Mouse (Mus musculus): ENCODE measurements around the gene Adamts16. TPM values are rescaled to one million over a fixed set of nuclear protein-coding genes. Genes with fewer than 3 reads are reported as not detected.
"Not testable (repeated sequence)": the region's sequence is repeated elsewhere in the genome, so short reads cannot be mapped to it uniquely, and the experiment has no call there.

The Adamts16 gene
- polyA plus RNA-seq (2017; shearing (Covaris generic)): not detected

DNA sequence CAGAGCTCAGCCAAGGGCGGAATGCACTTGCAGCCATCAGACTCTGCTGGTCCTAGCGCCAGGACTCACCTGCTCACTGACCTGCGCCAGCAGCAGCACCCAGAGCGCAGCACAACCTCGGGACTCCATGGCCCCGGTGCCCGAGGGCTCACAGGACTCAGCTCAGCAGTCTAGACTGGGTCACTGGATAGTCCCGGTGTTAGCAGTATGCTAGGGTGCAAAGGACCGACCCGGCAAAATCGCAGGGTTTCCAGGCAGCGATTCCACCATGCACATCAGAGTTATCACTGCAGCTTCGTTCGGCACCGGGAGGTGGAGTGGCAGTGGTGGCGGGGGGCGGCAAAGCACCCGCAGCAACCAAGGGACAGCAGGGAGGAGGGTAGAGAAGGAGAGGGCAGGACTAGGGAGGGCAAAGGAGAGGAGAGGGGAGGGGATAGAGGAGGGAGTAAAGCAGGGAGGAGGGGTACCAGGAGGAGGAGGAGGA, at the start of gene Adamts16:
Adamts16 (minus strand) TSS at position 391 of the 484 bp plus-strand sequence.
- no peak for ATAC-seq

DNA sequence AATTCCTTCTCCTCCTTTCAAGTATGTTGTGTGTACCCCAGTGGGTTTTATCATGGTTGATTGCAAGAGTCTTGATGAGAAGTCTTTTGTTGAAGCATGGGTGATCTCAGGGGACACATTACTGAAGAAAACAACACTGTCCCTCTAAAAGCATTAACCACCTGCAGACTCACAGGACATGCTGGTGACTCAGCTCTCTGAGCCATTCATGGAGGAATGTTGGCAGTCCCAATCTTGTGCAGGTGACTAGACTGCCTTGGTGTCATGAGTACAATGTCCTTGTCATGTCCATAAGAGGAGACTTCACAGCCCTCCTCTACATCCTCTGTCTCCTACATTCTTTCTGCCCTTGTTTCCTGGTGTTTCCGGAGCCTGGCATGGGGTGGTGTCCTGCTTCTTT, 45.5 kb upstream of the Adamts16 start:
- no peak for ATAC-seq

DNA sequence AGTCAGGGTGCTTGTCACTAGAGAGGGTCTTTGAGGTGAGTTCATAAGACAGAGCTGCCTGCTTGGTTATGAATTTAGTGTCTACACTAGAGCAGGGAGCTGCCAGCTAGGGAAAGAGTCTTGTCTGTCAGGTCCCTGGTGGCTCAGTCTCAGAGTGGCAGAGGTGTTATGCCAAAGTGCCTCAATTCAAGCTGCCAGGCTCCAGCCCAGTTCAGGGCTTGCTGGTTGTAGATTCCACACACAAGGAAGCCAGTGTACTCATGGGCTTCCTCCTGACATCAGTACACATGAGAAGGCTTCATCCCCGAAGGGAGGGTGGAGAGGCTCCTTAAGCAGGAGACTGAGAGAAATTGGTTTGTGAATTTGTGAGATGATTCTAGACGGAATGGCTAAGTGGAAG, 43.4 kb upstream of the Adamts16 start:
- ATAC-seq: no peak

DNA sequence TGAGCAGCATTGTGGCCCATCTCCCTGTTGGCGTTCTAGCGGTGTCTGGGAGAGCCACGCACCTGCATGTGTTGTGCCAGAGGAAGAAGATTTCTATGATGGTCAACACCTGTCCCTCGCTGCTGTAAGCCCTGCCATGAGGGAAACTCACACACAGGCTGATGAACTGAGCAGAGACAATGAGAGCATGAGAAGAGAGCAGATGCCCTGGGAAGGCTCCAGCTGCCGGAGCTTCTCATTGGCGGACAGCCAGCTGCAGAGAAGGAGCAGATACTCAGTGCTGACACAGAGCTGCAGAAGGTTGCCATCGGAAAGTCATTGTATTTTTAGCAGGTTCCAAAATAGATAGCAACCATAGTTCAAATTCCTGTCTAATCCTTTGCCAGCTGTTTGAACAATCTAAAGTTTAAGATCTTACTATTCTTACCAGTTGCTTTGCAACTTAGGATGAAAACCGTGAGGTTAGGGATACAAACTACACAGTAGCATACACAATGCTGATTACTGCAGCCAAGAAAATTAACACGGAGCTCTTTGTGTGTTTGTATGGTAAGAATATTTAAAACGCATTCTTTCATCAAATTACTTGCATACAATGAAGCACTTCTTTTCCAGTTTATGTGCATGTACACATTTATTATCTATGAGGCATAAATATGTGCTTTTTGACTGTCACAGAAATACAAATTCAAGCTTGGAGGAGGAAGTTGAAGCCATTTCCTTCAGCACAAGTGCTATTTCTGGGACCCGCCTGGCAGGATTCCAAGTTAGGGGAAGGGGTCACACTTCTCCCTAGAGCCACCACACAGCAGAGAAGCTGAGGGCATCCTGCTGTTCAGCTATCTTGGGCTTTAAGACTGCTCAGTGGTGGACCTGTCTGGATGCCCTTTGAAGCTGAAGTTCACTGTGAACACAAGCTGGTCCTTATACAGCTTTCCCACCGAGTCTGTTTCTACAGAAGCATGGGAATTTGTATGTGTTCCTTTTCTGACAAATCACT, 42.6 kb upstream of the Adamts16 start:
- no peak for ATAC-seq

DNA sequence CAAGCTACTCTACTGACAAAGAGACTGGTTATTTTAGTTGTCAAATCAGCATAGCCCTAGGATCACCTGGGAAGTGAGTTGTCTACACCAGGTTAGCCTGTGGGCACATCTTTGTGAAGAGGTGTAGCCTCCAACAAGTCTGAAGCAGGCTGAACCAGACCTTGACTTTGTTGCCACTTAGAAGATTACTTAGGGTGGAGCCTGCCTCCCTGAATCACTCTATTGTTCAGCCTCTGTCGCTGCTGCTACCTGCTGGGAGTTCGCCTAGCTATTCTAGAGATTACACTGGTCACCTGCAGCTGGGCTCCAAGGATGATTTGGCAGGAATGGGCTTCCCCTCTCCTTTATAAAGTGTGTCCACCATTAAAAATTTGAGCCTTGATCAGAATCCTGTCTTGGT, 38.4 kb upstream of the Adamts16 start:
- ATAC-seq: not testable (repeated sequence)

DNA sequence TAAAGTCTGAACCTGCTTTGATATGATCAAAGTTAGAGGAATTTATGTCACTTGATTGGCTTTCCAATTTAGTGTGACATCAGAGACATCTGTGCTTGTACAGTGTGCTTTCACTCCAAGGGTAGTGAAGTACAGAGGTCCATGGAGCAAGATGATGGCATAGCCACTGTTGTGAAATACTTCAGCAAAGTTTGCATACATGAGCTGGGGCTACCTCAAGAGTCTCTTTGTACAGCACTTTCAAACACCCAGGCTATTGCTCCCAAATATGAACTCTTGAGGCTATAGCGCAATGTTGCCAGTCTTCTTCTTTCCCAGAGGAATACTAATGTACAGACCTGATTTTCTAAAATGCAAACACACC, 35.9 kb upstream of the Adamts16 start:
- no peak for ATAC-seq

DNA sequence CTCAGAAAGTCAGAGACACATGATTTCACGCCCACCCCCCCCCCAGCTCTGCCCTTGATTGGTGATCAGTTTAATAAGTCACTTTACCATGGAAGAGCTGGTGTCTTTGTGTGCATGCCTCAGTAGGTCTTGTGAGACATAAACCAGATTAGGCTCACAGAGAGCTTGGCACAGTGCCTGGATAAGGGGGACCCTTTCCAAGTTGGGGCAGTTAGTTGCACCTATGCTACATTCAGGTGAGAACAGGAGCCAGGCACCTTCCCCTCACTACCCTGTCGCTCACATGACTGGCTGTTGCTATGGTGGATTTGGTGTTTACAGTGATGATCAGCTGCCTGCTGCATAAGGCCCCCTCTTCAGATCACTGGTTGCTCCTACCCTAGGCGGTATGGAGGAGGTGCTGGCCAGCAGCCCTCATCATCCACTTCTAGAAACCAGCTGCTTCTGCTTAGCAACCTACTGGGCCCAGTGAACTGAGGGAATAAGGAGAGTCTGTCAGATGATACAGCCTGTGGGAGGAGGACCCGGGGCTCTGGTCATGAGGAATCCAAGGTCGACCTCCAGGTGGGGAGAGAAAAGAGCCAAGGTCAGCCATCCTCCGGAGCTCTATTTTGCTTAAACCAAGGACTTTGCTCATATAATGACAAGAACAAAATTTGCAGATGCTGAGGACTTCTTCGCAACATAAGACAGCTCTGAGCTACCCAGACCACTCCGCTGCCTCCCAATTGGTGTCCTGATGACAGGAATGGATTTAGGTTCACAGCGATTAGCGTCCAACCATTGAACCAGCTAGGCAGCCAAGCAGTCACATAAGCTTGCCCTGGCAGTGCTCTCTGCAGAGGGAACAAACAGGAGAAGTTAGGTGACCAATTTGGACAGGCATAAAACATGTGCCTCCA, 35.3 kb upstream of the Adamts16 start:
- ATAC-seq: no peak

DNA sequence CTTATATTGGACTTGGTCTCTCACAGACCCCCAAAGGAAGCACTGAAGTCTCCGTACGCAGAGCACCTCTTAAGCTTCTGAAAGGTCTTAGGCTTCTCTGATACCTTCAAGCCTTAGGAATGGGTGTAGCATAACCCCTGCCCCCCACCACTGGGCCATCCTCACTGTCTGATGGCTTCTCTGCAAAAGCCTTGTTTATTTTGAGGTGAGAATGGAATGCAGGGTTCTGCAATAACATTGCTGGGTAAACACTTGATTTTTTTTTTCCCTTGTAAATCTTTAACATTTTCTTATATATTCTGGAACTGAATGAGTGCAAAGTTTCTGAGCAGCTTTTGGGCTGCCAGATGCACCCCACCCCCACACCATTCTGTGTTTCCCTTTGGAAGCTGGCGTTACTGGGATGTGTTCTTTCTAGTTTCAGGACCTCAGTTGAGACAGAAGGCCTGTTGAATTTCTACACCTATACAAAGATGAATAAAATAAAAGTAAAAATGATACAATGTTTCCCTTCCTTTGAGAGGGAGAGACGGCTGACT, 33.9 kb upstream of the Adamts16 start:
- ATAC-seq: no peak

DNA sequence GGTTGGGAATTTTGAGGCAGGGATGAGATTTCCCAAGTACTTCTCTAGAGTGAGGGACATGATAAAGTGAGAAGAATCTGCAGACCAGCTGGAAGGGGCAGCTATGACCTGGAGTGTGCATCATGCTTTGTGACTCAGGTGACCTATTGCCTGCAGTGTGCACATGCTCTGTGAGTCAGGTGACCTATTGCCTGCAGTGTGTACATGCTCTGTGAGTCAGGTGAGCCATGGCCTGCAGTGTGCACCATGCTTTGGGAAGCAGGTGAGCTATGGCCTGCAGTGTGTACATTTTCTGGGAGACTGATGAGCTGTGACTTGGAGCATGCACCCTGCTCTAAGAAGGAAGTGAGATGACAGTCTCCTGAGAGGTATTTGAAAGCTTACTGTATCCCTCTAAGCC, 33.1 kb upstream of the Adamts16 start:
- no peak for ATAC-seq

DNA sequence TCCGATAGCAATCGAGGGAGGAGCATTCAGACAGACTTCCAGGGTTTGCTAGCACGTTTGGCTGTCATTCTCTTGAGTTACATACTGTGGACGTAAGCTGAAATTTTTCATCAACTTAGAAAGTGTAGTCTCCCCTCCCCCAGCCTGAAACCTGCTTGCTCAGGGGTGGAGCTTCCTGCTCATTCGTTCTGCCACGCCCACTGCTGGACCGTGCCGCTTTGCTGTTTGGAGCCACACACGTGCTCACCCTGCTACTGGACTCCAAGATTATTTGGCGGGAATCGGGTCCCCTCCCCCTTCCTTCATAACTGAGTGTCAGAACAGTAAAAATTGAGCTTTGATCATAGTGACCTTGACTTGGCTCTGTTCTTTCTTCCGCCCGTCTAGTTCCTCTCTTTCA, 32.2 kb upstream of the Adamts16 start:
- ATAC-seq: not testable (repeated sequence)

DNA sequence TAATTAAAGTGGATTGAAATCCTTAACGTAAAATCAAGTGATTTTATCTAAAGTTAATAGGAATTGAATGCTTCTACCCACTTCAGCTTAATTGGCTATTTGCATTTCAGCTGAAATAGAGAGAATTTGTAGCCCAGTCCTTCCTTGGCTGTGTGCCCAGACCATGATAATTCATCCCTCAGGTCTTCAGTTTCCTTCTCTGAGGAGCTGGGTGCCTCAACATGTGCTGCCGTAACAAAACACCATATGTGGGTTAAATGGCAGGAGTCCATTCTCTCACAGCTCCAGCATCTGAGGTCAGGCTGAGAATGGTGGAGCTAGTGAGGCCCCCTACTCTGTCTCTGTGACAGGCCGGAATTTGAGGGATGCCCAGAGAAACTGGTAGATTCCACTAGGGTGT, 29.4 kb upstream of the Adamts16 start:
- ATAC-seq: no peak

DNA sequence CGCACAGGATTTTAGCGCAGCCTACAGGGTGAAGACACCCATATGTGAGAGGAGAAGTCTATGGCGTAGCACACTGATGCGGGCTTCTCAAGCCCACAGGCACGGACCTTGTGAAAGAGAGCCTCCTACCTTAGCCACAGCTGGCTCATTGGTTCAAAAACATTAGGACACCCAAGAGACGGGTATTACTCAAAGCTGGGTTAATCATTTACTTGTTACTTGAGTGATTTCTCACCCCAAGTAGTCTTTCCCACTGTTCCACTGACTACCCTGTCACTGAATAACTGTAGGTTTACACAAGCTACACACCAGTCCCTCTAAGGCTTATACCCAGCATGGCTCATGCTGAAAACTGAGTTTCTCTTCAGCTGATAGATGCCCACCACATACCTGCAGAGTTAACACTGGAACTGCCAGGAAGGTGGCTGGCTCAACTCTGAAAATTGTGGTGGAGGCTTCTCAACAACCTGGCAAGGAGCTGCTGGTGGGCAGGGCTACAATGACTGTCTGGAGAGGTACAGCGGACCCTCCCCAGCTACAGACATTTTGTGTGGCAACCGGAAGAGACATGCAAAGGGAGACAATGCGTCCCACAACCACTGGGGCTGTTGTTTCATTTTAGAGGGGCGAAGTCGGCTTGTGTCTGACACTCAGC, 25.5 kb upstream of the Adamts16 start:
- ATAC-seq: no peak

DNA sequence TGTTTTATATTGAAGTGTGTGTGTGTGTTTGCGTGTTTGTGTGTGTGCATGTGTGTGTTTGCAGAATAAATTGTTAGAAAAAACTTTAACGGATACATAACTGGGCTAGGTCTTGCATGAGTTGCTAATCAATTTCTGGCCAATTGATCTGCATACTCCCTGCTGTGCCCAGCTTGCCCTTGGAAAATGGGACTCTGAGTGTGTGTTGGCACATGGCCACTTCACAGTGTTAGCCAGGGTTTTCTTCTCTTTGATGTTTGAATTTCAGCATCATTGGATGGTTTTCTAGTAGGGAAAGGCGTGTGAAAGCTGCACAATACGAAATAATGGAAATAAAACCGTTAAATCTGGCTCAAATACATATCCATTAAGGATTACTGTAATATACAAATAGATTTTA, 24.3 kb upstream of the Adamts16 start:
- ATAC-seq: no peak

DNA sequence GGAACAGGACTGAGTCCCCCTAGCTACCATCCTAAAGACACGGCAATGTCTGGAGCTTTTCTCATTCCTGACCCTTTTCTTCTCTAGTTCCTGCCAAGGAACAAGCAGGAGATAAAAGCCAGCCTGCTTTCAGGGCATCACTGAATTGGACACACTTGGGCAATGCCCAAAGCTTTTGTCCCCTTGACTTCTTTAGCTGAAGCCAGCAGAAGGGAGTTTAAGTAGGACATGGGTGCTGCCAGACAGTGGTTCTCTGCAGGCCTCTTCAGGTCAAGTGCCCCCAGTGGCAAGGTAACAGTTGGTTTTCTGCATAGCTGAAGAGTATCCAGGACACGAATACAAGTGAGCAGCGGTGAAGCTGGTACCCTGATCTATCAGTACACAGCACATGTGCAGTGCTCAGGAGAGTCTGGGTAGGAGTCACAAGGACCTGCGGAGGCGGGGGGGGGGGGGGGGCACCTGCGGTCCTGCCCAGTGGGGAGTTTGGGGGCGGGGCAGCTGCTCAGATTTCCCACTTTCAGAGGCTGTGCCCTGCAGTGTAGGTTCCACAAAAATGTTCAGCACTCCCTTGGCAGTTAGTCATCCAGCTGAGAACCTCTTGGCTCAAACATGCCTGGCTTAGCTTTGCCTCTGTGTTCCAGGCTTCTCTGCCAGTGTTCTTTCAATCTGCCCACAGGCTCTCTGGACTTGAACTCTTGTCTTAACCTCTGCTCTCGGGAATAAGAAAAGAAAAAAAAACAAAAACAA, 20.7 kb upstream of the Adamts16 start:
- no peak for ATAC-seq

DNA sequence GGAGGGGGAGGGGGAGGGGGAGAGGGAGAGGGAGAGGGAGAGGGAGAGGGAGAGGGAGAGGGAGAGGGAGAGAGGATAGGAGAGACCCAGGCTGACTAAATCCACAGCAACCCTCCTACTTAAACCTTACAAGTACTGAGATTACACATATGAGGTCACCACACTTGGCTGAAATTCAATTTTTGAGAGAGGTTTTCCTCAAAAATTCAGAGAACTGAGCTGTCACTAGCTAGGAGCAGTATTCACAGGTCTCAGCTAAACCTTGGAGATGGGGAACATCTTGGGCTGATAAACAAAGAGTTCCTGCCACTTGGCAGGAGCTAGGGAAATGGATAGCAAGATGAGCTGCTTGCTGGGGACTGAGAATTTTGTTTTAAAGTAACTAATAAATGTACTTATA, 12.0 kb upstream of the Adamts16 start:
- no peak for ATAC-seq

DNA sequence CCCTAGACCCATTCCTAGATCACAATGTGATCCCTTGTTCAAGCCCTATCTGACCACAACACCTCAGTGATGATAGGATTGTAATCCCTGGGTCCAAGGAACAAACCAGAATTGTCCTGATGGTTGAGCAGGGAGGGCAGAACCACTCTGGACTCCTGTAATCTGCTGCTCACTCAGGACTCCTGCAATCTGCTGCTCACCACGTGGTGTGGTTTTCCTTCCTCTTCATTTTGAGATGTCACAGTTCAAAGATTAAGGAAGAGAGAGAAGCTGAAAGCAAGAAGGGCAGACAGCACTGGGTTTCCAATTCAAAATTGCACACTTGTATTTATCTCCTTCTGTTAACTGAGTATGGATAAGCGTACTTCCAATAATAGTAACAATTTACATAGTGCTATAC, 5.3 kb upstream of the Adamts16 start:
- no peak for ATAC-seq

DNA sequence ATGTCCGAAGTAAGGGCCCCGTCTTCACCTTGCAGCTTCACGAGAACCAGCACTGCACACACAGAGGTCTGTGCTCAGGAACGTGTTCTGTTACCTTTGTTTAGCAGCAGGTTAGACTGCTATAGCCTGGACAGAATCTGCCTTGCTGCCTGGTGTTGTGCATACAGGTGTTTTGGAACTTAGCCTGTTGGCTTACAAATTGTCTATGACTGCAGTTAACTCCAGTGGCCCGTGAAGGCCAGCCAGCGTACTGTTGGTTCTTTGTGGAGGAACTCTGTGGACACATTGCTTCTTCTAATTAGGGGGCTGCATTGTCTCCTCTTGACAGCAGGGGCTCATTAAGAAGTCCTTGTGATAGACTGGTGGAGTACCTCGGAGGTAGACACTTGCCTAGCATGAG, 3.9 kb upstream of the Adamts16 start:
- no peak for ATAC-seq

DNA sequence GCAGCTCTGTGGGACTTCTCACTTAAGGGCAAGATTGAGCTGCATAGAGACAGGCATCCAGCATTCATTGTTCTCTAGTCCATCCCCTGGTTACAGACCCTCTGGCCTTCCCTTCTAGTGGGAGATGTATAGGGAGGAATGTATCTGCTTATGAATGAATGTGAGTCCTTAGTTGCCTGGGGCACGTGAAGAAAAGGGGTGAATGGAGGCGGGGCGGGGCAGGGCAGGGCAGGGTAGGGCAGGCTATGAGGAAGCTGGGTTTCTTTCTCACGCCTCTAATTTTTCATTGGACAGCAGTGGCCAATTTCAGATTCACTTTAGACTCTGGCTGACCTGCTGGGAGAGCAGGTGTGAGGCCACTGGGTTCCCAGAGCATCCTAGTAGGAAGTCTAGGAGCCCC, 515 bp upstream of the Adamts16 start:
- no peak for ATAC-seq

DNA sequence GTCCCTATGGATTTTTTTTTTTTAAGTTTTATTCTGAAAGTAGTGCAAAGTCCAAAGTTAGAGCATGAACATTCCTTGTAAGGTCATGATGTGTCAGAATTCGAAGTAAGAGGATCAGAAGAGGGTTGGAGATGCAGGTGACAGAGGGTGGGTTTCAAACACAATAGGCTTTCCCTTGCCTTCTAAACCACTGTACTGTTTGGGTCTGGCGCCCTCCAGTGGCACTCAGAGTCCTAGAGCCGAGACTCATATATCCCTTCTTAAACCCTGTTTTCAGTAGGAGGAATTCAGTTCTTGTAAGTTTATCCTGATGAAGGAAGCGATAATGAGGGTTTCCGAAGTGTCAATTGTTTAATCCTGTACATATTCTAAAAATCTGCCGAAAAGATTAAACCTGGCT, 1.4 kb downstream of the Adamts16 start:
- no peak for ATAC-seq

DNA sequence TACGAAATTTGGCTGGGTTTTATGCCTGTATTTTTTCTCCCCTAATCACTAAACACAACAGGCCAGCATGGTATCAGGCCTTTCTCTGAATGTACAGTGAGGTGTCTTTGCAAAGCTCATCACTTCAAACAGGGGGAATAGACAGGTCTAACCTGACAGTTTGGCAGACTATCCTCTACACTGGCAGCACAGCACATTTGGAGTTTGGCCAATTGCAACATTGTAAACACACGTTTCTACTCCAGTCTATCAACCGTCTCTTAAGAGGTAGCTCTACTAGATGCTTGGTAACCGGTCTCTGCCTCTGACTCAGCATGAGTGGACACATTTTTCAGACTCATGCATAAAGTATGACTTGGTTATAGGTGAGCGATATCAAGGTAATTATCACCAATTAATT, 4.0 kb downstream of the Adamts16 start:
- ATAC-seq: no peak

DNA sequence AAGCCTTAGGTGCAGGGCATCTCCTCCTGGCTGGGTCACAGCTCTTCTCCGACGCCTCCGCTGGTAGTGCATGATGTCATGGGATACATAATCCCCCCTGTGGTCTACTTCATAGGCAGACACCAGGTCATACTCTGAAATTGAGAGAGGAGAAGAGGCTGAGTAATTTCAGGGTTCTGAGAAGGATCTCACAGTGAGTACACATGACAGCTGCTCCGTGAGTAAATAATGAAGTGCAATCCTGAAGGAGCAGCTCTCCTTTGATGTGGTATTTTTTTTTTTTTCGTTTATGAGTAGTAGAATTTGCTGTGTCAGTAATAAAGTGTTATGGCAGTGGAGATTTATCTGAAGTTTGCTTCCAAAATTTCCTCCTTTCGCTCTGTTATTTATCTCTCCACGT, 5.4 kb downstream of the Adamts16 start:
- no peak for ATAC-seq

DNA sequence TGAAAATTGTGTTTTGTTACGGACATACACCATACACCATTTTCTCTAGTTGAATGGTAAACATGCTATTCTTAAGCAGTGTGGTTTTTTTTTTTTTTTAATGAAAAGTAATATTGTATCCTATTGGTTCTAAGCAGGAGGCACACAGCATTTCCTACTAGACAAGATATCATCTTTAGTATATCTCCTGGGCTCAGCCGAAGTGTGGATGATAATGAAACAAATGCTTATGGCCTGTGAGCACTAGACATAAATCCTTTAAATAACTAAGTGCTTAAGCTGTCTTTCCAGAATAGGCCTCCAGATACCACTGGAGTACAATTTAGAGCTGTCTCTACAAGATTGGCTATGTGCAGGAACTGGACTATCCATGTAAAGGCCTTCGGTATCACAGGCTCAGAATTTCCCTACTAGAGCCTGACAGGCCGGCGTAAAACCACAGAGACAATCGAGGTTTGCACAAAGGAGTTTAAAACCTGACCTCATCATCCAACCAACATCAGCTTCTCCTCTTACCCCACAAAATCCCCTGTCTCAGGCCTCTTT, 8.9 kb downstream of the Adamts16 start:
- ATAC-seq: no peak
